Mouse (Mus musculus) hindbrain, embryonic 16.5 days (tissue): ENCODE measurements around the gene Gm26920. TPM values are rescaled to one million over a fixed set of nuclear protein-coding genes. Genes with fewer than 3 reads are reported as not detected.
A peak's percentile ranks its signal among the peaks of the same experiment; 100 is the strongest.

Experiments used
- ATAC-seq: fragments of 200-750 bp; cut with Nextera tagmentation; 2 replicates; pipeline ENCODE4 v1.8.0; 2017; ENCODE audit warnings: moderate TSS enrichment, moderate library complexity
- H3K27ac ChIP-seq: fragments of 300-500 bp; sonication (generic); 2 replicates; pipeline ENCODE4 v1.5.1; 2014; ENCODE audit warnings: low read depth, mild to moderate bottlenecking, control low read depth, low read length, moderate library complexity
- H3K27me3 ChIP-seq: fragments of 300-500 bp; sonication (generic); replicated peaks from 2 replicates; pipeline ENCODE4 v1.6.1; 2014; ENCODE audit warnings: low read length; ENCODE audit not compliant: control insufficient read depth, insufficient read depth
- H3K36me3 ChIP-seq: fragments of 300-500 bp; sonication (generic); 2 replicates; pipeline ENCODE4 v1.6.1; 2014; ENCODE audit warnings: mild to moderate bottlenecking, low read length, moderate library complexity, mixed read lengths; ENCODE audit not compliant: control insufficient read depth, insufficient read depth
- H3K4me1 ChIP-seq: fragments of 300-500 bp; sonication (generic); 2 replicates; pipeline ENCODE4 v1.6.1; 2014; ENCODE audit warnings: low read depth, low read length; ENCODE audit not compliant: control insufficient read depth, insufficient read depth
- H3K4me2 ChIP-seq: fragments of 300-500 bp; sonication (generic); 2 replicates; pipeline ENCODE4 v1.6.1; 2014; ENCODE audit warnings: mild to moderate bottlenecking, low read length, control low read depth, moderate library complexity
- H3K4me3 ChIP-seq: fragments of 300-500 bp; sonication (generic); 2 replicates; pipeline ENCODE4 v1.5.1; 2014; ENCODE audit warnings: mild to moderate bottlenecking, low read length, control low read depth, moderate library complexity
- H3K9ac ChIP-seq: fragments of 300-500 bp; sonication (generic); 2 replicates; pipeline ENCODE4 v1.6.1; 2014; ENCODE audit warnings: low read depth, mild to moderate bottlenecking, control low read depth, low read length, moderate library complexity
- H3K9me3 ChIP-seq: fragments of 300-500 bp; sonication (generic); 2 replicates; pipeline ENCODE4 v1.6.1; 2014; ENCODE audit warnings: mild to moderate bottlenecking, low read length, moderate library complexity; ENCODE audit not compliant: control insufficient read depth
- WGBS: fragments of 180-500 bp; shearing (Covaris S2); extraction: QIAGEN DNeasy Blood & Tissue Kit; methylation state at CpG from one replicate; pipeline ENCODE4 v1.1.7; 2014; 5-methylcytosine and 5-hydroxymethylcytosine counted together
- polyA plus RNA-seq: library from polyadenylated mRNA; unstranded; fragments of >200 nt; fragmentation: Nextera tagmentation; extraction: Ambion mirVana; gene quantifications from 2 replicates; pipeline ENCODE4 v1.2.1, GENCODE M21; 2015

Gene Gm26920
- polyA plus RNA-seq, 1 experiment from 2014 or later: 1.5 TPM

DNA sequence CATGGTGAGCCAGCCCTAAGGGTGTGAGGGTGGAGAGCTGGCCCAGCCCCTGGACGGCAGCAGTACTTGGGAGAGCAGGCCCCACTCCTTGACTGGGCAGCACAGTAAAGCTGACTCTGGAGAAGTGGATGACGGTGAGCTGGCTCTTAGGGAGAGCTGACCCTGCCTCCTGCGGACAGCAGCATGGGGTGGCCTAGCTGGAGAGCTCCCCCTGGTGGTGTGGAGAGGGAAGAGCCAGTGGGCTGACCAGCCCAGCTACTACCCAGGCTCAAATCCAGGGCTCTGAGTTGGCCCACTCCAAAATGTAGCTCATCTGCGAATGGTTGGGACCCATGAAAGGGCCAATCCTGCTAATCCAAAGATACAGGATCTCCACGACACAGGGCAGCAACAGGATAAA is 25.6 kb downstream of the Gm26920 start:
- no peak overlapping the region for H3K27ac ChIP-seq
- H3K36me3 ChIP-seq: peaks cover 14% of the 10 kb centered on the region
- H3K4me1 ChIP-seq: no peaks in the 10 kb centered on the region
- no peaks in the 10 kb centered on the region for H3K9me3 ChIP-seq
- WGBS: 87% methylated on average over 5 of the region's 5 CpGs
- ATAC-seq: no peak
- H3K4me3 ChIP-seq: no peak overlapping the region
- H3K4me2 ChIP-seq: no peak overlapping the region
- no peak overlapping the region for H3K9ac ChIP-seq
- H3K27me3 ChIP-seq: no peaks in the 10 kb centered on the region

DNA sequence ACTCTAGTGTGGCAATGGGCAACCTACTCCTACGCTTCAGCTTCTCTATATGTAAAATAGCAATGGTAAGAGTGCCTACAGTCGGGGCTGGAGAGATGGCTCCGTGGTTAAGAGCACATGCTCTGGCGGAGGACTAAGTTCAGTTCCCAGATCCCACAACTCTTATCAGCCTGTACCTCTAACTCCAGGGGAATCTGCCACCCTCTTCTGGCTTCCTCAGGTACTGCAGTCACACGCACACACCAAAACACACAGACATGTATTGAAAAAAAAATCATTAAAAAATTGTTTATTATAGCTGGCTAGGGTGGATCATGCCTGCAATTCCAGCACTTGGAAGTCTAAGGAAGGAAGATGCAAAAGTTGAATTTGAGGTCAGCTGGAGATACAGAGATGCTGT is 27.7 kb downstream of the Gm26920 start:
- Histone ChIP-seq H3K4me2 (no peak overlapping the region), H3K36me3 (peaks cover 19% of the 10 kb centered on the region), H3K27me3 (no peaks in the 10 kb centered on the region), H3K9ac (no peak overlapping the region), H3K4me3 (no peak overlapping the region), H3K27ac (no peak overlapping the region), H3K9me3 (no peaks in the 10 kb centered on the region), H3K4me1 (no peaks in the 10 kb centered on the region)
- WGBS: 88% methylated on average over 5 of the region's 5 CpGs
- no peak for ATAC-seq

DNA sequence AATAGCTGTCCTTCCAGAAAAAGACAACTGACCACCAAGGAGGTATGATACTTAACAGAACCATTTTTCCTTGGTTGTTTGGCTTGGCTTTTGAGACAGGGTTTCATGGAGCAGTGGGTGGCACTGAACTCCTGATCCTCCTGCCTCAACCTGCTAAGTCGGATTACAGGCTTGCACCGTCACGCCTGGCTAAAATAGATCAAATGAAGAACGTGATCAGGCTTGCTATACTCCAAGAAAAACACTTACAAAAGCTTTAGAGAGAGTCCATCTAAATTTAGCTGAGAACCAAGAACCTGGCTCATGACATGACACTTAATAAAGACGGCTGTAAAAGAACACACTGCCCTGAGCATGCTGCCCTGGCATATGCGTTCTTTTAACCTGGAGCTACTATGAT is 29.9 kb downstream of the Gm26920 start:
- WGBS: 90% methylated on average over 6 of the region's 6 CpGs
- H3K4me1 ChIP-seq: no peaks in the 10 kb centered on the region
- H3K36me3 ChIP-seq: peaks cover 34% of the 10 kb centered on the region
- H3K4me3 ChIP-seq: no peak overlapping the region
- no peaks in the 10 kb centered on the region for H3K27me3 ChIP-seq
- no peaks in the 10 kb centered on the region for H3K9me3 ChIP-seq
- H3K27ac ChIP-seq: no peak overlapping the region
- no peak overlapping the region for H3K4me2 ChIP-seq
- H3K9ac ChIP-seq: no peak overlapping the region
- ATAC-seq: no peak

GRCm38 (mm10) chr7:30053591-30053990 is 36.6 kb downstream of the Gm26920 start:
- Histone ChIP-seq H3K27me3 (no peaks in the 10 kb centered on the region), H3K36me3 (peaks cover 18% of the 10 kb centered on the region), H3K9me3 (no peaks in the 10 kb centered on the region), H3K27ac (no peak overlapping the region), H3K9ac (no peak overlapping the region), H3K4me2 (no peak overlapping the region), H3K4me1 (peaks cover 10% of the 10 kb centered on the region), H3K4me3 (no peak overlapping the region)
- ATAC-seq: no peak
- WGBS: 12% methylated on average over 3 of the region's 3 CpGs

DNA sequence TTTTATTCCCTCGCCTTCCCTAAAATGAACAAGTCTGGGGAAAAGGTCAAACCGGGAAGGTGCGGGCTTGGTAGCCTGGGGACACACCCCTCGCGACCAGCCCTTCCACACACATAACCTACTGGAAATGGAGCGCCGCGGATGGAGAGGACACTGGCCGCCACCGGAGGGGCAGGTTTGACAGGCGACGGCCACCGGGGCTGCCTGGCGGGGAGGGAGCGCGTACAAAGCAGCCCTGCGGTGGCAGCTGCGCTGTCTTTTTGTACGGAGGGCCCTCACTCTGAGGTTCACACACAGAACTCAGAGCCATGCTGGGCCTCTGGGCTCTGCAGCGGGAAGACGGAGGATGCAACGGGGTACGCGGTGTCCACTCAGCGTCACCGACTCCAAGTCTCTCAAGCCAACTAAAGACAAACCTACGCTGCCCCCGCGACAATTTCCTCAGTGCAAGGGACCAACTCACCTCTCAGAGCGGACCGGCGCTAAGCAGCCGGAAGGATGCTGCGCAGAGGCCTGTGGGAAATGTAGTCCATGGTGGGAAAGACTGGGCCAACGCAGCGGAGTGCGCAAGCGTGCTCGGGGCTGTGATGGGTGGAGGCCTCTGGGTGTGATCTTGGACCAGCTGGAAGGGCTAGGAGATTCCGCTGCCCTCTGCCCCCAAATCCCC is 39.2 kb downstream of the Gm26920 start, which contains the start of gene Zfp14:
Zfp14 (minus strand) TSS at position 499 of the 667 bp plus-strand sequence.
- WGBS: under 1% methylated on average over 40 of the region's 40 CpGs

DNA sequence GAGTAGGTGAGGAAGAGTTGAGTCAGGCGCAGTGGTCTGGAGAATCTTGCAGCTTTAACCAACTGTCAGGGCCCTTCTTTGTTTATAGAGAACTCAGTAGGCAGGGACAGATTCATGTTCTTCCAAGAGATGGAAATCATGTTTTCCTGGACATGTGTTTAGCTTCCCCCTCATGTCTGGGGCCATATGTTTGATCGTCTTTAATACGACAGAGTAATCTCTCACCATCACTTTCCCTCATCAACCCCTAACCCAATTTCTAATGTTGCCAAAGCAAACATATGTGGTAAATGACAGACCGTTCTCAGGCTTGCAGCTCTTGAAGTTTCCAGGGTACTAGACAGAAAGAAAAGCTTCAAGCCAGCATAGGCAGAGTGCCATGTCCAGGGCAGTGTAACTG is 42.1 kb downstream of the Gm26920 start:
- no peak for ATAC-seq
- 91% methylated on average over 4 of the region's 4 CpGs for WGBS
- Histone ChIP-seq H3K4me2 (no peak overlapping the region), H3K36me3 (no peaks in the 10 kb centered on the region), H3K27ac (no peak overlapping the region), H3K9ac (no peak overlapping the region), H3K9me3 (no peaks in the 10 kb centered on the region), H3K4me3 (no peak overlapping the region), H3K27me3 (no peaks in the 10 kb centered on the region), H3K4me1 (peaks cover 10% of the 10 kb centered on the region)

More for the DNA sequence above, 39.2 kb downstream of the Gm26920 start, which contains the start of gene Zfp14:
- no peaks in the 10 kb centered on the region for H3K27me3 ChIP-seq
- peak within 1 kb of the TSS; percentile 74 for H3K4me2 ChIP-seq
- peak within 1 kb of the TSS; percentile 71 for H3K4me3 ChIP-seq
- peak within 1 kb of the TSS; percentile 86 for H3K9ac ChIP-seq
- peaks cover 3% of the 10 kb centered on the region; the same call in 1 of the 2 replicates for H3K36me3 ChIP-seq
- H3K9me3 ChIP-seq: no peaks in the 10 kb centered on the region
- H3K27ac ChIP-seq: peak within 1 kb of the TSS; percentile 83
- H3K4me1 ChIP-seq: peaks cover 10% of the 10 kb centered on the region
- peak; percentile 99 for ATAC-seq

DNA sequence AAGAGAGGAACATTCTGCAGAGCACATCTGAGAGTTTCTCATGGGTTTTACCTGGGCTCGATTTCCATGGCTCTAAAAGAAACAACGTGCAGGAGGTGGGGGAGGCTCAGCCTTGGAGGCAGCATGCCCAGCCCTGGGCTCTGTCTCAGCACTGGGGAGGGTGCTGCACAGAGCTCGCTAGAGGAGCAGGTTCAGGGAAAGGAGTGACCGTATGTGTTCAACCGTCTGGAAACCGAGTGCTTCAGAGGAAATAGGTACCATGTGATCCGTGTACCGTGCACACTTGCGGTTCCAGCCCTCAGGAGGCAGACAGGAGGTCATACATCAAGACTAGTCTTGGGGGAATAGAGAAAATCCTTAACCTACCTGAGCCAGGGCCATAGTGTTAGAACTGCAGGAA is 45.9 kb downstream of the Gm26920 start:
- no peaks in the 10 kb centered on the region for H3K9me3 ChIP-seq
- H3K4me1 ChIP-seq: no peaks in the 10 kb centered on the region
- H3K9ac ChIP-seq: no peak overlapping the region
- peaks cover 14% of the 10 kb centered on the region for H3K36me3 ChIP-seq
- no peak for ATAC-seq
- WGBS: 63% methylated on average over 9 of the region's 9 CpGs
- H3K4me2 ChIP-seq: no peak overlapping the region
- H3K27me3 ChIP-seq: no peaks in the 10 kb centered on the region
- H3K27ac ChIP-seq: no peak overlapping the region; the same call in 1 of the 2 replicates
- H3K4me3 ChIP-seq: no peak overlapping the region

GRCm38 (mm10) chr7:30034331-30034730 is 55.9 kb downstream of the Gm26920 start:
- 95% methylated on average over 12 of the region's 12 CpGs for WGBS
- H3K4me3 ChIP-seq: no peak overlapping the region
- ATAC-seq: no peak
- H3K4me1 ChIP-seq: no peaks in the 10 kb centered on the region
- no peak overlapping the region for H3K4me2 ChIP-seq
- H3K27me3 ChIP-seq: no peaks in the 10 kb centered on the region
- H3K36me3 ChIP-seq: peaks cover 28% of the 10 kb centered on the region
- H3K9me3 ChIP-seq: no peaks in the 10 kb centered on the region
- no peak overlapping the region for H3K9ac ChIP-seq
- no peak overlapping the region for H3K27ac ChIP-seq

GRCm38 (mm10) chr7:30031379-30031778 is 58.8 kb downstream of the Gm26920 start:
- Histone ChIP-seq H3K27me3 (no peaks in the 10 kb centered on the region), H3K9ac (no peak overlapping the region), H3K4me1 (no peaks in the 10 kb centered on the region), H3K36me3 (peaks cover 3% of the 10 kb centered on the region), H3K27ac (no peak overlapping the region), H3K9me3 (no peaks in the 10 kb centered on the region), H3K4me2 (no peak overlapping the region), H3K4me3 (no peak overlapping the region)
- ATAC-seq: no peak
- 75% methylated on average over 3 of the region's 3 CpGs for WGBS
